In the genomic region with DNA sequence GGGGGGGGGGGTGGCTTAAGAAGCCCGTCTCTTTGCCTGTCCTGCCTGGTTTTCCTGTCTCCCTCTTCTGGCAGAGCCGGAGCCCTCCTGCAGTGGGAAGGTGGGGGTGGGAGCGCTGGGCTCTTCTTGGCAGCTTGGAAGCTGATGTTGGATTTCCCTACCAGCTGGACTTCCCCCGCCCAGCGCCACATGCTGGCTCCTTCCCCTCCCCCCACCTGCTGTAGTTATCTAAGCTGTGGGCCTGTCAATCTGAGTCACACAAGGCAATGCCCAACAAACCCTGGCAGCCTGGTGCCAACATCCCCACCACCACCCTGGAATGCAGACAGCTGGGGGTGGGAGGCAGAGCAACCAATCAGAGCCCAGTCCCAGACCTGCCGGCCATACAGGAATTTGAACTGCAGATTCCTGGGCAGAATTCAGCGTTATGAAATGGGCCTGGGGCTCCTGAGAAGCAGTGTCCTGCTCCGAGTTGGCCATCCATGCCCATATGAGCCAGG, we compare ENCODE assay signal across 8 mouse cellular contexts. TPM values are rescaled to one million over a fixed set of nuclear protein-coding genes. Genes with fewer than 3 reads are reported as not detected.
A peak's percentile ranks its signal among the peaks of the same experiment; 100 is the strongest.
DNase-seq lines count a peak whose midpoint lies in the region; ATAC-seq and TF ChIP-seq lines count a peak whose summit lies in the region.

No protein-coding gene starts in this region.

- H3K4me2 ChIP-seq in liver, embryonic 11.5 days, result no peak overlapping the region
- H3K4me2 ChIP-seq in forebrain, postnatal 0 days (ENCODE audit: low read depth), result peak overlapping the region; percentile 78
- peak overlapping the region; percentile 67 for H3K4me2 ChIP-seq in neural tube, embryonic 12.5 days (replicated peaks)

- WGBS in liver, embryonic 11.5 days, result 2% methylated on average over 8 of the region's 8 CpGs
- WGBS in forebrain, postnatal 0 days, result 0% methylated on average over 8 of the region's 8 CpGs
- 3% methylated on average over 8 of the region's 8 CpGs for WGBS in kidney, adult 2 months
- WGBS in neural tube, embryonic 12.5 days, result 5% methylated on average over 8 of the region's 8 CpGs

- H3K27ac ChIP-seq in liver, embryonic 11.5 days (ENCODE audit: low read depth, low read length), result no peak overlapping the region
- peak overlapping the region; percentile 74 for H3K27ac ChIP-seq in forebrain, postnatal 0 days (ENCODE audit: low read depth, low read length)
- H3K27ac ChIP-seq in kidney, adult 2 months (ENCODE audit: insufficient read depth, low read depth, low read length), result peak overlapping the region; percentile 62; the same call in 1 of the 2 replicates
- H3K27ac ChIP-seq in neural tube, embryonic 12.5 days, result no peak overlapping the region

- peak; percentile 10 for DNase-seq in liver
- DNase-seq in liver, embryonic 11.5 days (ENCODE audit: low spot score), result no peak
- peak; percentile 87 for DNase-seq in forebrain, postnatal 0 days
- peak; percentile 83 for DNase-seq in kidney, adult 2 months
- DNase-seq in left cerebral cortex, postnatal 36 days (ENCODE audit: low spot score in 2 of 2), result peak; percentile 87 to 88
- no peak for DNase-seq in spleen, postnatal 4 days (ENCODE audit: low spot score in 2 of 2)

- no peaks in the 10 kb centered on the region for H3K36me3 ChIP-seq in liver, embryonic 11.5 days (ENCODE audit: control insufficient read depth, insufficient read depth, low read length)
- no peaks in the 10 kb centered on the region for H3K36me3 ChIP-seq in forebrain, postnatal 0 days (ENCODE audit: insufficient read depth)
- H3K36me3 ChIP-seq in kidney, adult 2 months (ENCODE audit: control insufficient read depth, insufficient read depth, low read length), result no peaks in the 10 kb centered on the region
- no peaks in the 10 kb centered on the region for H3K36me3 ChIP-seq in neural tube, embryonic 12.5 days

- TF ChIP-seq CTCF in forebrain, postnatal 0 days (IDR thresholded peaks at IDR 0.05; ENCODE audit: low read depth), result peak; percentile 55
- TF ChIP-seq CTCF in kidney, adult 2 months (conservative IDR thresholded peaks at IDR 0.05; ENCODE audit: insufficient read depth, insufficient read length, low read depth, low read length), result no peak

- intact Hi-C loops in left cerebral cortex, postnatal 36 days (cut with DNase I), result loop anchor here (1.0 to 5.0 kb wide), 2 partner anchors 16 to 47 kb away; no protein-coding TSS in a partner anchor

- no peak for TF ChIP-seq POLR2A in kidney, adult 2 months (IDR thresholded peaks at IDR 0.05; ENCODE audit: low read depth, low read length)

- H3K4me1 ChIP-seq in liver, embryonic 11.5 days (replicated peaks; ENCODE audit: control insufficient read depth, insufficient read depth, low read length), result no peaks in the 10 kb centered on the region
- H3K4me1 ChIP-seq in forebrain, postnatal 0 days (ENCODE audit: insufficient read depth), result peaks cover 34% of the 10 kb centered on the region
- peaks cover 3% of the 10 kb centered on the region; the same call in 1 of the 2 replicates for H3K4me1 ChIP-seq in kidney, adult 2 months (ENCODE audit: control insufficient read depth, insufficient read depth, low read length)
- peaks cover 45% of the 10 kb centered on the region for H3K4me1 ChIP-seq in neural tube, embryonic 12.5 days

- no peaks in the 10 kb centered on the region for H3K9me3 ChIP-seq in liver, embryonic 11.5 days (ENCODE audit: control insufficient read depth, low read length)
- no peaks in the 10 kb centered on the region for H3K9me3 ChIP-seq in forebrain, postnatal 0 days (ENCODE audit: low read length)
- H3K9me3 ChIP-seq in neural tube, embryonic 12.5 days, result no peaks in the 10 kb centered on the region

- peaks cover 73% of the 10 kb centered on the region for H3K27me3 ChIP-seq in liver, embryonic 11.5 days (replicated peaks; ENCODE audit: control insufficient read depth, insufficient read depth, low read length)
- no peaks in the 10 kb centered on the region for H3K27me3 ChIP-seq in forebrain, postnatal 0 days (ENCODE audit: insufficient read depth, low read length)
- H3K27me3 ChIP-seq in kidney, adult 2 months (replicated peaks; ENCODE audit: control insufficient read depth, insufficient read depth, low read length), result no peaks in the 10 kb centered on the region
- peaks cover 53% of the 10 kb centered on the region for H3K27me3 ChIP-seq in neural tube, embryonic 12.5 days (replicated peaks)

- no peak overlapping the region for H3K9ac ChIP-seq in liver, embryonic 11.5 days (ENCODE audit: low read depth, low read length)
- H3K9ac ChIP-seq in forebrain, postnatal 0 days, result peak overlapping the region; percentile 74
- no peak overlapping the region for H3K9ac ChIP-seq in neural tube, embryonic 12.5 days

- no peak for ATAC-seq in liver, embryonic 11.5 days (replicated peaks; ENCODE audit: low FRiP score)
- peak; percentile 91 for ATAC-seq in forebrain, postnatal 0 days
- ATAC-seq in neural tube, embryonic 12.5 days (ENCODE audit: low FRiP score, low read depth), result peak; percentile 56
- no peak for ATAC-seq in erythroid progenitor cell, adult 5-6 weeks (replicated peaks; ENCODE audit: low FRiP score, poor library complexity, severe bottlenecking)

- no peak overlapping the region for H3K4me3 ChIP-seq in liver, embryonic 11.5 days (ENCODE audit: low read depth, low read length)
- peak overlapping the region; percentile 62 for H3K4me3 ChIP-seq in forebrain, postnatal 0 days (ENCODE audit: low read depth, low read length)
- H3K4me3 ChIP-seq in kidney, adult 2 months (ENCODE audit: insufficient read depth, low read depth, low read length), result no peak overlapping the region
- H3K4me3 ChIP-seq in neural tube, embryonic 12.5 days, result 0 out of 2 replicates have a peak overlapping the region, but pooled peaks have one; percentile 1

RNA-seq across cellular contexts. Expression of gene Lrtm2, which starts 1.3 kb away (rescaled TPM):
- polyA plus RNA-seq in liver, embryonic 11.5 days (2014; fragmentation: Nextera tagmentation; extraction: Ambion mirVana), result not detected in 2 replicates
- total RNA-seq in forebrain, postnatal 0 days (2014; rRNA removed), result 12.8 and 17.8 TPM in 2 replicates
- 8.8 and 12.7 TPM in 2 replicates for polyA plus RNA-seq in forebrain, postnatal 0 days (2015; fragmentation: Nextera tagmentation; extraction: Ambion mirVana)
- 3.0 and 4.1 TPM in 2 replicates for polyA plus RNA-seq in kidney, adult 2 months (2012; rRNA removed)
- total RNA-seq in left cerebral cortex, postnatal 36 days (2021), result 10 to 100 TPM; 55.9 to 59.8 TPM
- polyA plus RNA-seq in neural tube, embryonic 12.5 days (2016; fragmentation: Nextera tagmentation; extraction: Ambion mirVana), result 0.78 and 1.1 TPM in 2 replicates
- total RNA-seq in erythroid progenitor cell, adult 5-6 weeks (2015; ENCODE audit: low replicate concordance), result not detected in 2 replicates
- total RNA-seq in erythroid progenitor cell, adult 5-6 weeks (2017; ENCODE audit: low replicate concordance), result 0.08 TPM in 1 of 2 replicates, not detected in the other

Comparison
In these comparisons a context has a peak if more than half of its experiments do, and no peak if none do; other contexts are left out.
1. DNase-seq: peak in liver (single experiment), forebrain, postnatal 0 days (single experiment), kidney, adult 2 months (single experiment) and left cerebral cortex, postnatal 36 days (2 of 2); none in liver, embryonic 11.5 days (single experiment) and spleen, postnatal 4 days (0 of 2).
2. ATAC-seq: peak in forebrain, postnatal 0 days (single experiment) and neural tube, embryonic 12.5 days (single experiment); none in liver, embryonic 11.5 days (single experiment) and erythroid progenitor cell, adult 5-6 weeks (single experiment).
3. H3K27ac ChIP-seq: peak in forebrain, postnatal 0 days (single experiment) and kidney, adult 2 months (single experiment); none in liver, embryonic 11.5 days (single experiment) and neural tube, embryonic 12.5 days (single experiment).
4. H3K4me3 ChIP-seq: peak in forebrain, postnatal 0 days (single experiment) and neural tube, embryonic 12.5 days (single experiment); none in liver, embryonic 11.5 days (single experiment) and kidney, adult 2 months (single experiment).